Mouse (Mus musculus) olfactory bulb, adult 2 months (tissue): Measurements from ENCODE around the gene Cyba.

Source experiments
- CTCF ChIP-seq: fragments of 200-500 bp; IDR thresholded peaks from 2 replicates; pipeline ENCODE4 v1.5.1; 2012; ENCODE audit warnings: low read depth, mild to moderate bottlenecking, low read length, moderate library complexity; ENCODE audit not compliant: insufficient read depth
- POLR2A ChIP-seq: fragments of 200-500 bp; IDR thresholded peaks from 2 replicates; pipeline ENCODE4 v1.6.1; 2012; ENCODE audit warnings: mild to moderate bottlenecking, low read depth, low read length, moderate library complexity; ENCODE audit not compliant: insufficient read depth

DNA sequence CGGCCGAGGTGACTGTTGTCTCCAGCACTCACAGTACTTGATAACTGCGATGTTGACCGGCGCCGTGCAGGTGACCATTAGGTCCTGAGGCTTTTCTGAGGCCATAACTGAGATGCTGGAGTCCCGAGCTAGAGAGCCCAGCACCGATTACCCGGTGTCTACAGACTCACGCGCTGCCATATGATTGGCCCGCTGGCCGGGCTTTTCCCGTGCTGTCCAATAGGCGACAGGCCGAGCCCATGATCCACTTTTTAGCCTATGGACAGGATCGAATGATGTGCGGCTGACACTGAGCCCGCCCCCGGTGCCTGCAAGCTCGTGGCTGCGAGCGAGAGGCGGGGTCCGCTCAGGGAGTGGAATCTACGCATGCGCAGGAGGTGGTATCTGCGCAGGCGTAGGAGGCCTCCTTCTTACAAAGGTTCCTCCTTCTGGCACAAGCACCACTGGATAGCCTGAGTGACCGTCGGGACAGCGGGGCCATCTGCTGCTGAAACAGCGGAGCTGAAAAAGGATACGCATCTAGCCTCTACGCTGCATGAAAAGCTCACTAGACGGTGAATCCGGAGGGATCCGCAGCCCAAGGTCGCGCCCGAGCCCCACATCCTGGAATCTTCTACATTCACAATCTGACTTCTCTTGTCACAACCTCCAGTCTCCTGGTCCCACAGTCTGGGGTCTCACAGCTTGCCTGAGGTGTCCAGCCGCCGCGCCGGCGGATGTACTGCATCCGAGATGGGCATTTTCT, 10.7 kb upstream of the Cyba start, which contains the start of gene Mvd:
- TF ChIP-seq CTCF (no peak), POLR2A (peak; percentile 93)
